Mouse (Mus musculus) CH12.LX (cell line): ENCODE data around the gene Pigl.

Experiments used
- BHLHE40 ChIP-seq: IDR thresholded peaks from 2 replicates; pipeline ENCODE4 v1.6.1; 2011; ENCODE audit warnings: mild to moderate bottlenecking, low read depth, low read length, improper control_type of control experiment
- CTCF ChIP-seq, 2 experiments: IDR thresholded peaks in 1 of 2; conservative IDR thresholded peaks in 1 of 2; 2 replicates each; pipeline ENCODE4 v1.5.1; 2011 to 2012; ENCODE audit warnings: low read depth in 2 of 2, low read length in 2 of 2, improper control_type of control experiment in 1 of 2, inconsistent platforms in 1 of 2, mild to moderate bottlenecking in 1 of 2, moderate library complexity in 1 of 2
- E2F4 ChIP-seq: IDR thresholded peaks from 2 replicates; pipeline ENCODE4 v1.6.1; 2011; ENCODE audit warnings: low read depth, low read length, improper control_type of control experiment; ENCODE audit not compliant: insufficient replicate concordance
- MAFK ChIP-seq: IDR thresholded peaks from 2 replicates; pipeline ENCODE4 v1.6.1; 2011; ENCODE audit warnings: low read length, improper control_type of control experiment; ENCODE audit not compliant: insufficient replicate concordance
- MAX ChIP-seq: IDR thresholded peaks from 2 replicates; pipeline ENCODE4 v1.6.1; 2011; ENCODE audit warnings: low read length, improper control_type of control experiment
- MYC ChIP-seq: IDR thresholded peaks from 2 replicates; pipeline ENCODE4 v1.6.1; 2011; ENCODE audit warnings: low read depth, mild to moderate bottlenecking, improper control_type of control experiment, low read length
- POLR2A ChIP-seq: IDR thresholded peaks from 2 replicates; pipeline ENCODE4 v1.6.1; 2011; ENCODE audit warnings: low read depth, mild to moderate bottlenecking, improper control_type of control experiment, low read length
- TBP ChIP-seq: conservative IDR thresholded peaks from 2 replicates; pipeline ENCODE4 v1.6.1; 2011; ENCODE audit warnings: low read depth, low read length, improper control_type of control experiment
- TCF12 ChIP-seq: IDR thresholded peaks from 2 replicates; pipeline ENCODE4 v1.6.1; 2014; ENCODE audit warnings: low read depth, mild to moderate bottlenecking, inconsistent platforms, low read length, improper control_type of control experiment
- USF1 ChIP-seq: IDR thresholded peaks from 2 replicates; pipeline ENCODE4 v1.6.1; 2014; ENCODE audit warnings: low read depth, mild to moderate bottlenecking, inconsistent platforms, low read length, improper control_type of control experiment
- ZC3H11A ChIP-seq: IDR thresholded peaks from 2 replicates; pipeline ENCODE4 v1.6.1; 2012; ENCODE audit warnings: low read depth, mild to moderate bottlenecking, inconsistent platforms, low read length, improper control_type of control experiment

GRCm38 (mm10) chr11:62500529-62500928, 42.3 kb downstream of the Pigl start:
- TF ChIP-seq POLR2A (no peak), USF1 (no peak), MAX (no peak), TCF12 (no peak), ZC3H11A (no peak), CTCF (conservative IDR thresholded peaks at IDR 0.05 in 1 of 2, IDR thresholded peaks at IDR 0.05 in 1 of 2; ENCODE audit: low read depth in 2 of 2, low read length in 2 of 2) (no peak), E2F4 (no peak), MYC (no peak), BHLHE40 (no peak), MAFK (no peak), TBP (no peak)
